Mouse (Mus musculus) limb, embryonic 10.5 days (tissue): ENCODE measurements at regions not wholly inside any gene's neighbourhood (a gene's known extent, or its start where the extent isn't known, plus 50 kb on each side); places are given as distances from the start of the nearest gene placed in this dataset.

Source experiments
- DNase-seq: peaks from one replicate; pipeline ENCODE4 v3.0.0-alpha.2; 2017; ENCODE audit warnings: low spot score
- H3K27ac ChIP-seq: fragments of 300-500 bp; sonication (generic); 2 replicates; pipeline ENCODE4 v1.5.1; 2016; ENCODE audit warnings: mild to moderate bottlenecking
- H3K27me3 ChIP-seq: fragments of 300-500 bp; sonication (generic); 2 replicates; pipeline ENCODE4 v1.6.1; 2016; ENCODE audit warnings: low read depth, mild to moderate bottlenecking; ENCODE audit not compliant: poor library complexity, severe bottlenecking
- H3K36me3 ChIP-seq: fragments of 300-500 bp; sonication (generic); 2 replicates; pipeline ENCODE4 v1.6.1; 2016; ENCODE audit warnings: mild to moderate bottlenecking, moderate library complexity
- H3K4me1 ChIP-seq: fragments of 300-500 bp; sonication (generic); 2 replicates; pipeline ENCODE4 v1.6.1; 2016
- H3K4me3 ChIP-seq: fragments of 300-500 bp; sonication (generic); 2 replicates; pipeline ENCODE4 v1.5.1; 2016; ENCODE audit warnings: mild to moderate bottlenecking, moderate library complexity
- H3K9me3 ChIP-seq: fragments of 300-500 bp; sonication (generic); replicated peaks from 2 replicates; pipeline ENCODE4 v1.6.1; 2016; ENCODE audit warnings: mild to moderate bottlenecking
- WGBS: fragments of 180-500 bp; shearing (Covaris S2); methylation state at CpG from one replicate; pipeline ENCODE4 v1.1.7; 2016; 5-methylcytosine and 5-hydroxymethylcytosine counted together

DNA sequence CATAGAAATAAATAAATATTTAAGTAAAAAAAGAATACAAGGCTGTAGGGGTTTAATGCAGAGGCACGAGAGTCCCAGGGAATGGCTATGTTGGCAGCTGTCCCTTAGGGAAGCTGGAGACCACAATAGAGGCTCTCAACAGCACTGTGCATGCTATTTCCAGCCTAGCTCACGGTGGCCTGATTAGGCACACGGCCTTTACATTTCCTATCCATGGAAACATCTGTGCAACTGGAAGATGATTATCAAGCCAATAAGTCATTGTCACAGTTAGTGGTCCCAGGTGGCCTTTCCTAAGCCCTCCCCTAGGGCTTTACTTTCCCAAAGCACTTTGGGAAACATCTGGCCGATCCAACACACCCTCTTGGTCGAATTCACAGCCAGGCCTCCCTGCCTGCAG, 235.9 kb upstream of the Tgfbr2 start:
- Histone ChIP-seq H3K27ac (no peak overlapping the region), H3K4me1 (peaks cover 2% of the 10 kb centered on the region; the same call in 1 of the 2 replicates), H3K27me3 (no peaks in the 10 kb centered on the region), H3K9me3 (no peaks in the 10 kb centered on the region), H3K36me3 (no peaks in the 10 kb centered on the region), H3K4me3 (no peak overlapping the region)
- WGBS, result 65% methylated on average over 5 of the region's 5 CpGs
- DNase-seq, result no peak

DNA sequence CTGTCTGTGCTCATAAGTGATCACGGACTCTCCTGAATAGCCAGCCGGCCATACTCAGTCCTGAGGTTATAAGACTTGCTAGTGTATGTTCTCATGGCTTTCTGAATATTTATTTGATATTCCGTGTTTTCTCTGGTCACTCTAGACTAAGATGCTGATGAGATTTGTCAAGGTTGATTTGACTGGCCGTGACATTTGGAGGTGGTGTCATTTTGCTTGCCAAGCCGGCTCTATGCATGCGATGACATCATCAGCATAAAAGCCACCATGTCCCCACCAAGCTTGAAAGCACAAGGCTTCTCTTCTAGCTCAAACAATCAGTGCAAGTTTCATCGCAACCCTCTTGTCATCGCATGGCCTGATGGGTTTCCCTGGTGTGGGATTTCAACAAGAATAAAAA, 235.3 kb upstream of the Tgfbr2 start:
- DNase-seq, result no peak
- Histone ChIP-seq H3K4me3 (no peak overlapping the region), H3K4me1 (peaks cover 2% of the 10 kb centered on the region; the same call in 1 of the 2 replicates), H3K27me3 (no peaks in the 10 kb centered on the region), H3K27ac (no peak overlapping the region), H3K9me3 (no peaks in the 10 kb centered on the region), H3K36me3 (no peaks in the 10 kb centered on the region)
- WGBS, result 95% methylated on average over 8 of the region's 8 CpGs

DNA sequence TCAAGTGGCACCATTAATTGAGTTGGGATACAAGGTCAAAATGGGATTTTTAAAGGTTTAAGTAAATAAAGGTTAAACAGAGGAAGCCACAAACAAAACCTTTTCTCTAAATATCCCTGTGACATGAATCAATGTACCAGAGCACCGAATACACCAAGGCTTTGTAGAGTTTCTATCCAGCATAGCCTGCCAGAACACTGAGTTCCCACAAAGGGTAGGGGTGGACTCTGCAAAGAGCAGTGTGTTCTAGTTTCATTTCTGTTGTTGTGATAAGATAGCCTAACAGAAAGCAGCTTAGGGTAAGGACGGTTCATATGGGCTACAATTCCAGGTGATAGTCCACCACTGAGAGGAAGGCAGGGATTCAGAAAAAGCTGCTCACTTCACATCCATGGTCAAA, 233.0 kb upstream of the Tgfbr2 start:
- no peaks in the 10 kb centered on the region for H3K27me3 ChIP-seq
- no peaks in the 10 kb centered on the region for H3K9me3 ChIP-seq
- no peak overlapping the region for H3K4me3 ChIP-seq
- no peak for DNase-seq
- H3K4me1 ChIP-seq, result peaks cover 2% of the 10 kb centered on the region; the same call in 1 of the 2 replicates
- WGBS, result 94% methylated on average over 2 of the region's 2 CpGs
- no peaks in the 10 kb centered on the region for H3K36me3 ChIP-seq
- H3K27ac ChIP-seq, result no peak overlapping the region

DNA sequence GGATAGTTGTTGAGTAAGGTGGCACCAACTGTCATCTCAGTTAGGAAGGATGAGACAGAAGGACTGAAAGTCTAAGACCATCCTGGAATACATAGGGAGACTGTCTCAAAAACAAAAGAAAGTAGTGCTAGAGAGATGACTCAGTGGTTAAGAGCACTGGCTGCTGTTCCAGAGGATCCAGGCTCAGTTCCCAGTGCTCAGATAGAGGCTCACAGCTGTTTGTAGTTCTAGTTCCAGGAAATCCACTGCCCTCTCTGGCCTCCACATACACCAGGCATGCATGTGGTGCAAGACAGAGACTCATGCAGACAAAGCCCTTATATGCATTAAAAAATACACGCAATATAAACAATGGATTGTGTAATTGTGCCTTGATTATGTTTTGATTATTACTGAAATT, 229.9 kb upstream of the Tgfbr2 start:
- 95% methylated on average over 1 of the region's 1 CpGs for WGBS
- H3K36me3 ChIP-seq, result no peaks in the 10 kb centered on the region
- no peaks in the 10 kb centered on the region for H3K27me3 ChIP-seq
- no peak for DNase-seq
- H3K4me1 ChIP-seq, result peaks cover 11% of the 10 kb centered on the region
- H3K27ac ChIP-seq, result no peak overlapping the region
- no peaks in the 10 kb centered on the region for H3K9me3 ChIP-seq
- H3K4me3 ChIP-seq, result no peak overlapping the region

DNA sequence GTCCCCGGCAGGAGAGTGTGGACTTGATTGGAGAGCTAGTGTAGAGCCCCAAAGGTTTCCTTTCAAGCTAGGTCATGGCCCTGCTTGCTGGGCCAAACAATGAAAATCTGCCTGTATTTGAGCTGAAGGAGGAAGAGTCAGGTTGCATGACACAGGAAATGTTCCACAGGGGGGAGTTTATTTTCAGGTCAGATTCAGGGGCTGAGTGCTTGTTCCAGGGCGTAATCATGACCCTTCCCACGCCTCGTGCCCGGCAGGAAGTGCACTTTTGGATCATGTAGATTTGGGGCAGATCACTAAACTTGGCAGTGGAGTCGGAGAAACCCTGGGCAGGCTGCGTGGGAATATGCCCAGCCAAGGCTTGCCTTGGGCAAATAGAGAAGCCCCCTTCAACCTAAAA, 226.7 kb upstream of the Tgfbr2 start:
- no peak overlapping the region for H3K4me3 ChIP-seq
- H3K4me1 ChIP-seq, result peaks cover 11% of the 10 kb centered on the region
- no peaks in the 10 kb centered on the region for H3K9me3 ChIP-seq
- H3K36me3 ChIP-seq, result no peaks in the 10 kb centered on the region
- no peak for DNase-seq
- WGBS, result 79% methylated on average over 7 of the region's 7 CpGs
- H3K27ac ChIP-seq, result peak overlapping the region; percentile 50; the same call in 1 of the 2 replicates
- H3K27me3 ChIP-seq, result no peaks in the 10 kb centered on the region

DNA sequence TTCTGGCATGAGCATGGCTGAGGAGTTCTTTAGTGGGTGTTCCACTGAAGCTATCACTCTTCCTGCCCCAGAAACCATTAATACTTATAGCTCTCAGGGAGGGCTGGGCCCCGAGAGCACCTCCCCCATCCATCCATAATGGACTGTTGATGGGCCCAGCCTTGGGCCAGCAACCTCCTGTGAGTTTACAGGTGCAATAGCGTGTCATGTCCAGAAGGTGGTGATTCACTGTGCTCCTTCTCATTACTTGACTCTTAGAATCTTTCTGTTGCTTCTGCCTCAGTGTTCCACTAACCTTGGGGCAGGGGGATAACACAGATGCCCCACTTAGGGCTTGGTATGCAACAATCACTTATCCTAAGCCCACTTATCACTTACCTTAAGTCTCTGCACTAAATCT, 225.1 kb upstream of the Tgfbr2 start:
- Histone ChIP-seq H3K9me3 (no peaks in the 10 kb centered on the region), H3K36me3 (no peaks in the 10 kb centered on the region), H3K27ac (no peak overlapping the region), H3K27me3 (no peaks in the 10 kb centered on the region), H3K4me1 (peaks cover 11% of the 10 kb centered on the region), H3K4me3 (no peak overlapping the region)
- no peak for DNase-seq
- WGBS, result 29% methylated on average over 2 of the region's 2 CpGs

DNA sequence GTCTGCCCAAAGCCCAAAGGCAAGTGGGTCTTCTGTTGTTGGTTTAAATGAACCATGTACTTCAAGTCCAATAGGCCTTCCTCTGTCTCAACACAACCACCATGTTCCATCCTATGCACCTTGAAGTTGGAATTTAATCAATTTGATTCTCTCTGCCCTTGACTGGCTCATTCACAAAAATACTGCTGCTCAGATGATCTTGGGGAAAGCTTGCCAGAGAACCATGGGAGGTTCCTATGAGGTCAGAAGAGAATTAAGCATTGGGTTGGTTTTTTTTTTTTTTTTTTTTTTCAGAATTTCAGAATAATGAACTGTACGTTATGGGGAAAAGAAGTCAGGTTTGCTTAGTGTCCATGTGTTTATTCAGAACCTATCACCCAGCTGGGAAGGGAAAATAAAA, 224.1 kb upstream of the Tgfbr2 start:
- Histone ChIP-seq H3K4me1 (peaks cover 11% of the 10 kb centered on the region), H3K9me3 (no peaks in the 10 kb centered on the region), H3K27me3 (no peaks in the 10 kb centered on the region), H3K36me3 (no peaks in the 10 kb centered on the region), H3K4me3 (no peak overlapping the region), H3K27ac (no peak overlapping the region)
- no peak for DNase-seq
- 96% methylated on average over 1 of the region's 1 CpGs for WGBS

DNA sequence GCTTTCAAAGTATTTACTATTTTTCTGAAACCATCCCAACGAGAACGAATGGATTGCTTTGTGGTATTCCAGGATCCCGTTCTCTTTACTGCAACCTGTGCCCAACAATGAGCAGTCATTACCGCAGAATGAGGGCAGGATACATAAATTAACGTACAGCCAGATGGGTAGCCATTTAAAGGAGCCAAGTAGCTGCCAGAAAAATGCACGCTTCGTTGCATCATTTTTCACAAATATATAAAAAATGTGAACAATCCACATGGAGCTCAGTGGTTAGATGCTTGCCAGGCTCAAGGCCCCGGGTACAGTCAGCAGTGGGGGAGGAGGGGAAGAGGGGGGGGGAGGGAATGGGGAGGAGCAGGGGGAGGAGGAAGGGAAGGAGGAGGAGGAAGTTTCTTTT, 217.1 kb upstream of the Tgfbr2 start:
- Histone ChIP-seq H3K36me3 (no peaks in the 10 kb centered on the region), H3K27ac (no peak overlapping the region), H3K27me3 (no peaks in the 10 kb centered on the region), H3K9me3 (no peaks in the 10 kb centered on the region), H3K4me3 (no peak overlapping the region), H3K4me1 (0 out of 2 replicates have a peak, but pooled peaks cover 5% of the 10 kb centered on the region)
- DNase-seq, result no peak
- 82% methylated on average over 8 of the region's 8 CpGs for WGBS

DNA sequence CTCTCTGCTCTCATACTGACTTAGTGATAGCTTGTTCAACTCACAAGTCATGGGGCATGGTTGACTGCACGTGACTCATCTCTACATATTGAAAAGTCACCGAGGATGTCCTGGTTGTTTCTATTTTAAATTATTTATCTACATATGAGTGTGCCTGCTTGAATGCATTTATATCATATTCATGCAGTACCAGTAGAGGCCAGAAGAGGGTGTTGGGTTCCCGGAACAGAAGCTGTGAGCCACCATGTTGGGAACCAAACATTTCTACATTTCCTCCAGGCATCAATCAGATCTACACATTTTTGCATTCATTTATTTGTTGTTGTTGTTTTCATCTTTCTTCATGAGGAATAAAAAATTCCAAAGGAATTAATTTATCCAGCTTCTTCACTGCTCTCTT, 214.6 kb upstream of the Tgfbr2 start:
- H3K4me1 ChIP-seq, result peaks cover 10% of the 10 kb centered on the region
- no peaks in the 10 kb centered on the region for H3K36me3 ChIP-seq
- H3K27me3 ChIP-seq, result no peaks in the 10 kb centered on the region
- 88% methylated on average over 3 of the region's 3 CpGs for WGBS
- no peaks in the 10 kb centered on the region for H3K9me3 ChIP-seq
- no peak overlapping the region for H3K4me3 ChIP-seq
- DNase-seq, result no peak
- H3K27ac ChIP-seq, result no peak overlapping the region

DNA sequence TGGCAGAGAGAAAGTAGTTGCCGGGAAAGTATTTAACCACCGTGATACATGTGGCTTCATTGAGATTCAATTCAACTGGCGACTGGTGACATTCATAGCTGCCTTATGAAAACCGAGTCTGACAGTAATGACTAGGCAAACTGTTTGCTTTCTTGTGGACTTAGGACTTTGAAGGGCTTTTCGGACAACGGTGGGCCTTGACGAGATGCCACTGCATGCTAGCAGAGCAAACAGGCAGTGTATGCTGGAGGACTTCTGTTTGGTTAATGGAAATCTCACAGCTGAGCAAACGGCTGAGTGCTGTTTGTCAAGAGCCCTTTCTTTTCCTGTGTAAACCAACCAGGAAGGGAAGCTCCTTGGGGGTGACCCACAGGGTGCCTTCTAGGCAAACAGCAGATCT, 213.7 kb upstream of the Tgfbr2 start:
- peaks cover 19% of the 10 kb centered on the region for H3K4me1 ChIP-seq
- DNase-seq, result no peak
- peak overlapping the region; percentile 44; the same call in 1 of the 2 replicates for H3K27ac ChIP-seq
- H3K36me3 ChIP-seq, result no peaks in the 10 kb centered on the region
- H3K4me3 ChIP-seq, result no peak overlapping the region
- no peaks in the 10 kb centered on the region for H3K9me3 ChIP-seq
- WGBS, result 74% methylated on average over 8 of the region's 8 CpGs
- no peaks in the 10 kb centered on the region for H3K27me3 ChIP-seq

DNA sequence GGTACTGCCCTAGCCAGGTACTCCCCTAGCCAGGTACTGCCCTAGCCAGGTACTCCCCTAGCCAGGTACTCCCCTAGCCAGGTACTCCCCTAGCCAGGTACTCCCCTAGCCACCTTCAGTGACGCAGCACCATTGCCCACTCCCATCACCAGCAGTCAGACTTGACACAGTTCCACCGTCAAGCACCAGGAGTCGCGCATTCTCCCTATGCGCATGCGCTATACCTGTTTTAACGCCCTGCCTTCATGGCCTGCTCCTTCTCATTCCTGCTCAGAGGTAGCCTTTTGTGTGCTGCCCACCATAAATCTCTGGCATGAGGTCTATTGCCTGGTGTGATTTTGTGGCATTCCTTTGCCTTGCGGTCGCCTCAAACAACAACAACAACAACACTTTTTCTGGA, 212.9 kb upstream of the Tgfbr2 start:
- H3K27me3 ChIP-seq, result no peaks in the 10 kb centered on the region
- no peaks in the 10 kb centered on the region for H3K9me3 ChIP-seq
- WGBS, result 94% methylated on average over 9 of the region's 9 CpGs
- no peak overlapping the region for H3K27ac ChIP-seq
- H3K4me1 ChIP-seq, result peaks cover 28% of the 10 kb centered on the region
- no peak overlapping the region for H3K4me3 ChIP-seq
- no peaks in the 10 kb centered on the region for H3K36me3 ChIP-seq
- DNase-seq, result no peak

DNA sequence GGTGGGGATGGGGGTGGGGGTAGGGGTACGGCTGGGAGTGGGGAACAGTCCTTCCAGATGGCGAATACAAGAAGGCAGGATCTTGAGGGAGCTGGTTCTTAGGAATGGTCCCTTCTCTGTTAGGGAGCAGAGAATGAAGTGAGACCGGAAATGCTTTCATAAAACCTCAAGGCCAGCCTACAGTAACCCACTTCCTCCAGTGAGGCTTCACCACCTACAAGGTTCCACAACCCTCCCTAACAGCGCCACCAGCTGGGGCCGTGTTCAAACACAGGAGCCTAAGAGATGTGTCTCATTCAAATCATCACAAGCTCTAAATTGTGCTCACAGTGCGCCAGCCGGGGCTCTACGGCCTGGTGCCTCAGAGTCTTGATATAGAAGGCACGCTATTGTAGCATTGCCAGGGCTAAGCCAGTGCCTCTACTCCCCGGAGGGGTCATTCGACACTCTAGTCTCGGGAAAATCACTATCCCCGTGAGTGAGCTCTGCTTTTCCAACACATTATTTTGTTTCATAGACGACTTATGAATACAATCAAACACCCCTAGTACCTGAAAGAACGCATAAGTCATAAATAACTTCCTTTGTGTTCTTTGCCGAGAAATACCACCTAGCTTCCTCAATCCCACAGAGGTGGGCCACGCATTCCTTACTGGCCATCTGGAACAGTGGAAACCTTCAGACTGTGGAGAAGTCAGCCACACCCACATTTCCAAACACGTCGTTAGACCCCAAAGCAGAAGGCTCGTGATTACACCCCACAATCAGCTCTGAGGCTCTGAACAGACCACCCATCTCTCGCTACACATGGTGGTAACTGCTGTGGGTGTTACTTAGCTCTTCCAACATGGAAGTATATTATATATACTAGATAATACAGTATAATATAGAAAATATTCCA, 209.3 kb upstream of the Tgfbr2 start:
- Histone ChIP-seq H3K4me1 (peaks cover 32% of the 10 kb centered on the region), H3K27me3 (no peaks in the 10 kb centered on the region), H3K4me3 (peak overlapping the region; percentile 30), H3K27ac (peak overlapping the region; percentile 88), H3K9me3 (no peaks in the 10 kb centered on the region), H3K36me3 (no peaks in the 10 kb centered on the region)
- WGBS, result 67% methylated on average over 21 of the region's 21 CpGs
- peak; percentile 65 for DNase-seq

DNA sequence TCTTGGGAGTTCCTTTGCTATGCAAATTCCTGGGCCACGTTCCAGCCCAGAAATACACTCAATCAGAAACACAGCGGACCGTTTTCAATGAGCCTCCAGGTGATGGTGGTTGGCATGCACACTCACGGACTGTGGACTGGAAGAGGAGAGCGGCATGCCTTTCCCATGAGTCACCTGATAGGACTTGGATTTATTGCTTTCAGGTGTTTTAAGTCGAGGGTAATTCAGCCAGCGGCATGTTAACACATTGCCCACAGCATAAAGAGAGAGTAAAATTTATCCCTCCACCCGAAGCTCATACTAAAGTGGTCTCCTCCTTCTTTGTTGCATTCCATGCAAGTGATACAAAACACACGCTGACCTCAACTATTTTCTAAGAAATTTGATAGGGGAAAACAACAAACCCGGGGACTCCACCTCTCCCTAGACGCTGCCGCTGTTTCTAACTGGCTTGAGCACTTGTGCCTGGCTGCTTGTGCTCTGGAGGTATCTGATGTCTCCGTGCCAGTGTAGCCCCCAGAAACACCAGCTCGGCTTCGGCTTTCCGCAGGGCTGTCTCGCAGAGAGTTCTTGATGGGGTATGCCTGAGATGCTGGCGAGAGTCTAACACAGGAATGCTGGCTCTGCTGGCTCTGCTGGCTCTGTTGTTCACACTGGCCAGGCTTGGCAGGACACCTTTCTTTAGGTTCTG, 208.4 kb upstream of the Tgfbr2 start:
- H3K4me1 ChIP-seq, result peaks cover 27% of the 10 kb centered on the region
- H3K4me3 ChIP-seq, result peak overlapping the region; percentile 30
- H3K27me3 ChIP-seq, result no peaks in the 10 kb centered on the region
- H3K27ac ChIP-seq, result peak overlapping the region; percentile 88
- no peaks in the 10 kb centered on the region for H3K9me3 ChIP-seq
- DNase-seq, result peak; percentile 67
- no peaks in the 10 kb centered on the region for H3K36me3 ChIP-seq
- 28% methylated on average over 18 of the region's 18 CpGs for WGBS
